Mouse (Mus musculus): ENCODE results near the gene Npr2. TPM values are rescaled to one million over a fixed set of nuclear protein-coding genes. Genes with fewer than 3 reads are reported as not detected.
"Not testable (repeated sequence)": the region's sequence is repeated elsewhere in the genome, so short reads cannot be mapped to it uniquely, and the experiment has no call there.

Gene Npr2
- polyA plus RNA-seq, 1 experiment: 62.1 TPM

DNA sequence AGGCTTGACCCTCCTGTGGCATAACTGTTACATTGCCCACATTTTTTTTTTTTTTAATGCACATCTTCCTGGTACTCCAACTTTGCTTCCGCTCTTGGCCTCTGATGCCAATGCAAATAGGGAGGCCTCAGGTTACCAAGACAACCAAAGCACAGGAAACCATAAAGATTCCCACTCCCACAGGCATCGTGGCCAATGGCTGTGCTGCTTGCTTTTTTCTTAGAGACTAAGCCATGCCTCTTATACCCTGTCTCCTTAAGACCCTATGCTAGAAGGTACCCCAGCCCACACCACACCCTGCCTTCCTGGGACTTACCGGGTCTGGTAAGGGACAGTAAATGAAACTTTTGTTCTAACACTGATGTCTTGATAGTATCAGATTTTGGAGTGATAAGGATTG, 38.3 kb upstream of the Npr2 start:
- Histone ChIP-seq H3K4me1 (ENCODE audit: control insufficient read depth, insufficient read depth, low read length) (peaks cover 4% of the 10 kb centered on the region), H3K27ac (ENCODE audit: insufficient read depth, low read length) (no peak overlapping the region), H3K4me3 (ENCODE audit: insufficient read depth, low read length) (no peak overlapping the region)
- TF ChIP-seq CTCF (IDR thresholded peaks at IDR 0.05; ENCODE audit: borderline replicate concordance, insufficient read depth, low read length) (no peak), POLR2A (IDR thresholded peaks at IDR 0.05; ENCODE audit: low read depth, low read length) (no peak)

- not testable (repeated sequence) for H3K4me1 ChIP-seq (ENCODE audit: control insufficient read depth, insufficient read depth, low read length); H3K27ac ChIP-seq (ENCODE audit: insufficient read depth, low read length); H3K4me3 ChIP-seq (ENCODE audit: insufficient read depth, low read length)
Observed at GRCm38 (mm10) chr4:43596597-43596996, 35.1 kb upstream of the Npr2 start.

GRCm38 (mm10) chr4:43598200-43598599, 33.5 kb upstream of the Npr2 start:
- H3K4me3 ChIP-seq (ENCODE audit: insufficient read depth, low read length): no peak overlapping the region
- peaks cover 4% of the 10 kb centered on the region for H3K4me1 ChIP-seq (ENCODE audit: control insufficient read depth, insufficient read depth, low read length)
- no peak for TF ChIP-seq CTCF (IDR thresholded peaks at IDR 0.05; ENCODE audit: borderline replicate concordance, insufficient read depth, low read length)
- no peak overlapping the region for H3K27ac ChIP-seq (ENCODE audit: insufficient read depth, low read length)

DNA sequence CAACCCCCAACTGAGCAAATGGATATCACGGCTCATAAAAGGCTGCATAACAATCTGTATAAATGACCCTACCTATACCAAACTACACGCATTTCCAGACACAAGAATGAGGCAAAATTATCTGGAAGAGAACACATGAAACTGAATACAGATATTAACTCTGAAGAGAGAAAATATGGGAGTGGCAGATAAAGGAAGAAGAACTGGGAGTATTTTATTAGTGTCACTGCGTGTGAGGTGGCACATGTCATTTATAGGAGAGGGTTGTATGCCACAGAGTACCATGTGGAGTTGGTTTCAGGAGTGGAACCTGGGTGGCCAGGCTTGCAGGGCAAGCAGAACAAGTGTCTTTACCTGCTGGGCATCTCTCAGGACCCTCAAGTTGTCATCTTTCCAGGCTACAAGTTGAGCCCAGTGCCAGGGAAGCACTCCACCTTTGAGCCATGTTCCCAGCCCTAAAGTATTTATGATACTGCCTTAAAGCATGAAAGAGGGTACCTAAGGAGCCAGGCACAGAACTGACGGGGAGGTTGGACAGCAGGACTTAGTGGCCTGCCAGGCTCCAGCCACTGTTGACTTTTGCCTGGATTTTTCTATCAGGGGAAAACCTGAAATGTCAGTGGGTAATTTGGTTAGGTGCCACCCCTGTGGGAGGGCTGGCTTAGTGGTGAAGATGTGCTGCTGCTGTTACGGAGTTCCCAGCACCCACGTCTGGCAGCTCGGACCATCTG, 32.9 kb upstream of the Npr2 start:
- H3K4me3 ChIP-seq (ENCODE audit: insufficient read depth, low read length): no peak overlapping the region
- TF ChIP-seq CTCF (IDR thresholded peaks at IDR 0.05; ENCODE audit: borderline replicate concordance, insufficient read depth, low read length) (no peak), POLR2A (IDR thresholded peaks at IDR 0.05; ENCODE audit: low read depth, low read length) (no peak)
- no peak overlapping the region for H3K27ac ChIP-seq (ENCODE audit: insufficient read depth, low read length)
- H3K4me1 ChIP-seq (ENCODE audit: control insufficient read depth, insufficient read depth, low read length): peaks cover 4% of the 10 kb centered on the region

DNA sequence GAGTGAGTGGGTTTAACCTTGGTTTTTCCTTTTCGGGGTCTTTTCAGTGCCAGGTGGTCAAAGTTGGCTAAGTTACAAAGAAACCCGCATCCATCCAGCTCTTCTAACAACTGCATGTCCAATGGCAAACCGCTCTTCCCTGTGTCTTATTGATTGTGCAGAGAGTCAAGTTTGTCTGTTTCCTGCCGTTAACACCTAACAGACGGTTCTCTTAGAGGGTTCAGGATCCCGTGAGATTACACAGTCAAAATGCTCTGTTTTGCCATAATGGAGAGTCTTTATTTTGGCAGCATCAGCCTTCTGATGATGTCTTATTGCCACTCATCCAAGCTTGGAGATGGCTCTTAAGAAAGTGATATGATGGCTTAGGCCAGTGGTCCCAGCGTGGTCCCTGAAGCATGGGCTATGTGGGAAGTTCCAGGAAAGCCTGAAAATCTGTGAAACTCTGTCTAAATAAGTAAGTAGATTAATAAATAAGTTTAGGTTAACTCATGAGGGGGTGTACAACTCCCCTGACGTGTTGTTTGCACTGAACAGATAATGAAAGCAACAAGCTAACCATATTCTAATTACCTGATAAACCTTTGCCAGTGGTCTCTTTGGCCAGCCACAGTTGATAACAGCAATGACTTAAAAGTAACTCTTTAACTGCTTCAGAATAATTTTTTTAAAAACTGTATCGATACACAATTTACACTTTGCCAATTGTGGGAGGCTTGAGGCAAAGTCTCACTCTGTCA, 31.4 kb upstream of the Npr2 start:
- no peak overlapping the region for H3K4me3 ChIP-seq (ENCODE audit: insufficient read depth, low read length)
- H3K27ac ChIP-seq (ENCODE audit: insufficient read depth, low read length): no peak overlapping the region
- TF ChIP-seq CTCF (IDR thresholded peaks at IDR 0.05; ENCODE audit: borderline replicate concordance, insufficient read depth, low read length) (no peak), POLR2A (IDR thresholded peaks at IDR 0.05; ENCODE audit: low read depth, low read length) (no peak)
- H3K4me1 ChIP-seq (ENCODE audit: control insufficient read depth, insufficient read depth, low read length): peaks cover 10% of the 10 kb centered on the region

GRCm38 (mm10) chr4:43604099-43604498, 27.6 kb upstream of the Npr2 start:
- TF ChIP-seq POLR2A (IDR thresholded peaks at IDR 0.05; ENCODE audit: low read depth, low read length) (no peak), CTCF (IDR thresholded peaks at IDR 0.05; ENCODE audit: borderline replicate concordance, insufficient read depth, low read length) (no peak)
- no peak overlapping the region for H3K4me3 ChIP-seq (ENCODE audit: insufficient read depth, low read length)
- H3K4me1 ChIP-seq (ENCODE audit: control insufficient read depth, insufficient read depth, low read length): peaks cover 6% of the 10 kb centered on the region; the same call in 1 of the 2 replicates
- no peak overlapping the region for H3K27ac ChIP-seq (ENCODE audit: insufficient read depth, low read length)

DNA sequence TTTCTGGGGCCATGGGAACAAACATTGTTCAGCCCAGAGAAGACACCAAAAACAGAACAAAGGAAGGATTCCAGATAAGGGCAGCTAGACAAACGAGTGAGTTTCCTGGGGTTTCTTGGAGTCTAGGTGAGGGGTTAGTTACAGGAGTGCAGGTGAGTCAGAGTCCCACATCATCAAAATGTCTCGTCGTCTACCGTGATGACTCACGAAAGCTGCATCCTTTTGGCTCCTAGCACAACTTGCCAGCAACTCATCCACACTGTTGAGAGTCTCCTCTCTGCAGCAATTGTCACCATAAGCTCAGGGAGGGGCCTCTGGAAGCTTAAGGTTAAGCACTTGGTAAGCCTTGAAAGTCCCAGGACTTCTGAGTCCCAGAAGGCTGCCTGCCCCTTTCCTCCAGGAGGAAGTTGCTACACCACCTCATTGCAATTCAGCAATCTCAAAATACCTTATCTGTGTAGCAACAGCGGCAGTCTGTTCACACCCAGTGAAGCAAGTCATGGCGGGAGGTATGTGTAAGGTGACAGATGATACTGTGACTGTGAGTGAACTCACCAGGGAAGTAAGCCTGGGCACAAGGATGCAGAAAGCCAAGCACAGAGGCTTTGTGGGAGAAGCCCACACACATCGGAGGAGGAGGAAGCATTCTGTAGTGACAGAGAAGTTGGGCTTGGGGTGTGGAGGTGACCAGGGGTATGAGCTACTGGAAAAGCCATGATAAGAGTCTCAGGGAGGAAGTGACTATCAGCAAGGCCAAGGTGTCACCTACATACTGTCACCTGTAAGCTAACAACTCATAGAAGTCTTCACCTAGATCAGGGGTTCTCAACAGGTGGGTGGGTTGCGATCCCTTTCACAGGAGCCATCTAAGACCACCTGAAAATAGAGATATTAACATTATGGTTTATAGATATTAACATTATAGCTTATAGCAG, 26.7 kb upstream of the Npr2 start:
- peaks cover 6% of the 10 kb centered on the region; the same call in 1 of the 2 replicates for H3K4me1 ChIP-seq (ENCODE audit: control insufficient read depth, insufficient read depth, low read length)
- TF ChIP-seq CTCF (IDR thresholded peaks at IDR 0.05; ENCODE audit: borderline replicate concordance, insufficient read depth, low read length) (no peak), POLR2A (IDR thresholded peaks at IDR 0.05; ENCODE audit: low read depth, low read length) (no peak)
- H3K4me3 ChIP-seq (ENCODE audit: insufficient read depth, low read length): no peak overlapping the region
- H3K27ac ChIP-seq (ENCODE audit: insufficient read depth, low read length): no peak overlapping the region

DNA sequence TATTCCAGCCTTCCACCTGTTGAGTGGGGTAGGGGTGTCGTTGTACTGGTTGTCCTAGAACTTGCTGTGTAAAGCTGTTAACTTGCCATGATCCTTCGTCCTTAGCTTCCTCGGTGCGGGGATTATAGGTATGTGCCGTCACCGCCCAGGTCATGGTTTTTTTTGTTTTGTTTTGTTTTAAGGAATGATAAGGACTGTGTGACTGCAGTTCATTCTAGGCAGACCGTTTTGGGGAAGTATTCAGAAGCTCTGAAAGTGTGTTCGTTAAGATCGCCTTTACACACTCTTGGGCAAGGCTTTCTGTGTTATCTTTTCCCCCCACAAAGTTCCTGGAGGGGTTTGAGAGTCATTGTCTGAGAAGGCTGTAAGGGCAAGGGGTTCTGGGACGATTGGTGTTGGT, 19.2 kb upstream of the Npr2 start:
- TF ChIP-seq CTCF (IDR thresholded peaks at IDR 0.05; ENCODE audit: borderline replicate concordance, insufficient read depth, low read length): no peak
- no peak for TF ChIP-seq POLR2A (IDR thresholded peaks at IDR 0.05; ENCODE audit: low read depth, low read length)
- H3K4me3 ChIP-seq (ENCODE audit: insufficient read depth, low read length): no peak overlapping the region
- H3K27ac ChIP-seq (ENCODE audit: insufficient read depth, low read length): no peak overlapping the region
- H3K4me1 ChIP-seq (ENCODE audit: control insufficient read depth, insufficient read depth, low read length): no peaks in the 10 kb centered on the region

DNA sequence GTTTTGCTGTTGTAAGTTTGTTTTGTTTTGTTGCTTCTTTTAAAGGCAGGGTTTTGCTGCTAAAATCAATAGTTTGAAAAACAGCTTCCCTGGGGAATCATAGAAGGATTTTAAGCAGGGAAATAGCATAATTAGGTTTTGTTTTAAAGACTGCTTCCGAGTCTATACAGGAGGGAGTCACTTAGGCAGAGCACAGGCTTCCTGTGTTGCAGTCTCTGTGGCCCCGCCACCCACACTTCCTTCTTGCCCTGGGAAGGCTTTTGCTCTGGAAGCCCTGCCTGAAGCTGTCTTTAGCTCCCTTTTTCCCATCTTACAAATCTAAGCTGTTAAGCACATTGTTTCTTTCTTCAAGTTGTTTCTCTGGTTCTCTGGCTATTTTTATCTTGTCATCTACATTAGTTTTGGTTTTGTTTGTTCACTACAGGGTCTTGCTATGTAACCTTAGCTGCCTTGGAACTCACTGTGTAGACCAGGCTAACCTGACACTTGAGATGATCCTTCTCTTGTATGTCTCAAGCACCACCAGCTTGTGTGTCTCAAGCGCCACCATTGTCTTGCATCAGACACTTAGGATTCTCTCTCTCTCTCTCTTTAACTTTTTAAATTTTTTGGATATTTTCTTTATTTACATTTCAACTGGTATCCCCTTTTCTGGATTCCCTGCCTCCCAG, 18.5 kb upstream of the Npr2 start:
- Histone ChIP-seq H3K27ac (ENCODE audit: insufficient read depth, low read length) (no peak overlapping the region), H3K4me1 (ENCODE audit: control insufficient read depth, insufficient read depth, low read length) (no peaks in the 10 kb centered on the region), H3K4me3 (ENCODE audit: insufficient read depth, low read length) (no peak overlapping the region)
- TF ChIP-seq CTCF (IDR thresholded peaks at IDR 0.05; ENCODE audit: borderline replicate concordance, insufficient read depth, low read length) (no peak), POLR2A (IDR thresholded peaks at IDR 0.05; ENCODE audit: low read depth, low read length) (no peak)

All from embryonic fibroblast, embryonic 13.5 days (primary cell).